Comparison of ENCODE assay signal across 8 mouse cellular contexts in genomic region chr16:17921325-17922162, GRCm38 (mm10). TPM values are rescaled to one million over a fixed set of nuclear protein-coding genes. Genes with fewer than 3 reads are reported as not detected.
DNase-seq lines count a peak whose midpoint lies in the region; ATAC-seq and TF ChIP-seq lines count a peak whose summit lies in the region.

No protein-coding gene starts in this region.

- DNase-seq in gastrocnemius, adult 8-10 months (ENCODE audit: low spot score in 2 of 2): peak; percentile 88 to 94
- peak; percentile 98 for DNase-seq in induced T-regulatory cell, adult 2 months (ENCODE audit: low read depth)
- peak; percentile 89 to 97 for DNase-seq in left cerebral cortex, adult 9 months (ENCODE audit: low spot score in 2 of 2)
- DNase-seq in right cerebral cortex, postnatal 14 days: peak; percentile 98
- peak; percentile 92 to 95 for DNase-seq in urinary bladder, postnatal 36 days (ENCODE audit: low spot score in 2 of 2)

- peak overlapping the region; percentile 75 for H3K4me3 ChIP-seq in cortical plate, adult 2 months (ENCODE audit: insufficient read depth, low read length)

- peak; percentile 93 for TF ChIP-seq POLR2A in cortical plate, adult 2 months (IDR thresholded peaks at IDR 0.05; ENCODE audit: extremely low read depth, insufficient read depth, low read length)

- peak; percentile 35 for TF ChIP-seq CTCF in cortical plate, adult 2 months (IDR thresholded peaks at IDR 0.05; ENCODE audit: extremely low read depth, insufficient read depth, low read length)

- ATAC-seq in activated CD4-positive, CD25-positive, alpha-beta regulatory T cell, adult 4 months: peak; percentile 95
- ATAC-seq in megakaryocyte progenitor cell, adult 5-6 weeks (replicated peaks; ENCODE audit: poor library complexity): peak; percentile 93

- peak overlapping the region; percentile 25; the same call in 1 of the 2 replicates for H3K27ac ChIP-seq in cortical plate, adult 2 months (ENCODE audit: insufficient read depth, low read length)

- H3K4me1 ChIP-seq in cortical plate, adult 2 months (ENCODE audit: control insufficient read depth, insufficient read depth, low read length): peaks cover 2% of the 10 kb centered on the region; the same call in 1 of the 2 replicates

RNA-seq across cellular contexts. Expression of gene Slc25a1, which starts 6.5 kb away (rescaled TPM):
- polyA plus RNA-seq in activated CD4-positive, CD25-positive, alpha-beta regulatory T cell, adult 4 months (2017; shearing (Covaris generic)): 10 to 100 TPM in 1 of 2 experiments, 1 to 10 TPM in 1; 6.3 to 13.1 TPM
- polyA plus RNA-seq in cortical plate, adult 2 months (2012; rRNA removed): 56.5 and 62.5 TPM in 2 replicates
- 1 to 10 TPM; 1.1 to 6.7 (median 3.7) TPM for total RNA-seq in gastrocnemius, adult 8-10 months (2022)
- total RNA-seq in megakaryocyte progenitor cell, adult 5-6 weeks (2015): 23.0 and 27.2 TPM in 2 replicates
- total RNA-seq in megakaryocyte progenitor cell, adult 5-6 weeks (2017): 35.4 and 50.6 TPM in 2 replicates

RNA-seq across cellular contexts. Expression of gene Gsc2, which starts 6.7 kb away (rescaled TPM):
- not detected for polyA plus RNA-seq in activated CD4-positive, CD25-positive, alpha-beta regulatory T cell, adult 4 months (2017; shearing (Covaris generic))
- polyA plus RNA-seq in cortical plate, adult 2 months (2012; rRNA removed): not detected in 2 replicates
- total RNA-seq in gastrocnemius, adult 8-10 months (2022): not detected
- total RNA-seq in megakaryocyte progenitor cell, adult 5-6 weeks (2015): not detected in 2 replicates
- total RNA-seq in megakaryocyte progenitor cell, adult 5-6 weeks (2017): not detected in 2 replicates

RNA-seq across cellular contexts. Expression of gene Ess2, which starts 10.4 kb away (rescaled TPM):
- 10 to 100 TPM; 24.1 to 40.2 TPM for polyA plus RNA-seq in activated CD4-positive, CD25-positive, alpha-beta regulatory T cell, adult 4 months (2017; shearing (Covaris generic))
- 39.7 and 46.3 TPM in 2 replicates for polyA plus RNA-seq in cortical plate, adult 2 months (2012; rRNA removed)
- total RNA-seq in gastrocnemius, adult 8-10 months (2022): 1 to 10 TPM; 6.0 to 6.6 (median 6.2) TPM
- total RNA-seq in megakaryocyte progenitor cell, adult 5-6 weeks (2015): 8.4 and 12.0 TPM in 2 replicates
- 22.5 and 23.8 TPM in 2 replicates for total RNA-seq in megakaryocyte progenitor cell, adult 5-6 weeks (2017)

RNA-seq across cellular contexts. Expression of gene Tssk2, which starts 23.1 kb away (rescaled TPM):
- polyA plus RNA-seq in activated CD4-positive, CD25-positive, alpha-beta regulatory T cell, adult 4 months (2017; shearing (Covaris generic)): not detected
- not detected in 2 replicates for polyA plus RNA-seq in cortical plate, adult 2 months (2012; rRNA removed)
- not detected for total RNA-seq in gastrocnemius, adult 8-10 months (2022)
- not detected in 2 replicates for total RNA-seq in megakaryocyte progenitor cell, adult 5-6 weeks (2015)
- not detected in 2 replicates for total RNA-seq in megakaryocyte progenitor cell, adult 5-6 weeks (2017)

RNA-seq across cellular contexts. Expression of gene Dgcr2, which starts 23.2 kb away (rescaled TPM):
- polyA plus RNA-seq in activated CD4-positive, CD25-positive, alpha-beta regulatory T cell, adult 4 months (2017; shearing (Covaris generic)): 10 to 100 TPM; 17.6 to 20.8 TPM
- polyA plus RNA-seq in cortical plate, adult 2 months (2012; rRNA removed): 81.0 and 83.6 TPM in 2 replicates
- total RNA-seq in gastrocnemius, adult 8-10 months (2022): 10 to 100 TPM; 19.1 to 22.8 (median 20.5) TPM
- total RNA-seq in megakaryocyte progenitor cell, adult 5-6 weeks (2015): 21.6 and 23.8 TPM in 2 replicates
- total RNA-seq in megakaryocyte progenitor cell, adult 5-6 weeks (2017): 40.4 and 50.0 TPM in 2 replicates

Comparison
In these comparisons a context has a peak if more than half of its experiments do, and no peak if none do; other contexts are left out.
1. Peak in every context shown above with its lines: DNase-seq, ATAC-seq, H3K4me3 ChIP-seq and H3K27ac ChIP-seq.